Mouse (Mus musculus): ENCODE data around the gene 1190007I07Rik. TPM values are rescaled to one million over a fixed set of nuclear protein-coding genes. Genes with fewer than 3 reads are reported as not detected.

1190007I07Rik gene
- polyA plus RNA-seq (2015; fragmentation: Nextera tagmentation; extraction: Ambion mirVana), result 34.7 and 42.3 TPM in 2 replicates

DNA sequence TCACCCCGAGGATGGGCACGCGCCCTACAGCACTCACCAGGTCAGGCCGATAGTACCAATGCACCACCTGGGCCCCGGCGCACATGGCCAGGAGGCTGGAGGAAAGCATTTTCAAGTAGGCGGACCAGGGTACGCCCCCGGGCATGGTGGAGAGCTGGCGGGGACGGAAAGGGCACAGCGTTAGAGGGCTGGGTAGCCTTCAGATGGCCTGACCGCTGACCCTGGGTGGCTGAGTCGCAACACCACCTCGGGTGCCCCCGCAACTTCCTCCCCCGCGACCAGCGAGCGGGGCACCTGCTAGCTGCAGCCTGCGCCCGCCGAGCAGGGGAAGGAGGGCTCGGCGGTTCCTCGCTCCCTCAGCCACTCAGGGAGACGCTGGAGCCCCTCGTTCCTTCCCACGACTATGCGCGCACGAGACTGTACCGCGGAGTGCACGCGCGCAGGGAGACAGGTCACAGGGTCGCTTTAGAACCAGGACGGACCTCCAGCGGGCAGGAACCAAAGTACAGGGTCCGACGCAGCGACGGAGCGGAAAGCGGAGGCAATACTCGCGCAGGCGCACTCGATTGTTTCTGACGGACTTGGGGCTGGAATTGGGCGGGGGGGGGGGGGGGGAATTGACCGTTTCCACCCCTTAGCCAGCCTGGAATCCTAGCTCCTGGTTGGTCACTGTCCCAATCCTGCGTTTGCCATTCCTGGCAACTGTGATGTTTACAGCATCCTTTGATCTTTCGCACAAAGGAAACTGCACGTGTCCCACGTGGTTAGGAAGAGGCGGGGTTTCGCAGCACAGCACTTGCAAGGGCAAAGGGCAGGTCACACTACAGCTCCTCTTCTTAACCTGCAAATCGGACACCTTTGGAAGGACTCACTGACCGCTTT lies at the start of gene 1190007I07Rik:
Gene 1190007I07Rik (minus strand): TSS at position 558 of the 882 bp plus-strand sequence.
- Histone ChIP-seq H3K4me2 (peak within 1 kb of the TSS; percentile 72), H3K27me3 (no peaks in the 10 kb centered on the region), H3K36me3 (no peaks in the 10 kb centered on the region), H3K4me3 (peak within 1 kb of the TSS; percentile 90), H3K9ac (peak within 1 kb of the TSS; percentile 90), H3K4me1 (replicated peaks) (peaks cover 10% of the 10 kb centered on the region), H3K9me3 (replicated peaks) (no peaks in the 10 kb centered on the region), H3K27ac (peak within 1 kb of the TSS; percentile 94)
- ATAC-seq (replicated peaks; ENCODE audit: insufficient number of reproducible peaks, insufficient read depth, low FRiP score, low read depth), result peak; percentile 90
- WGBS, result under 1% methylated on average over 60 of the region's 61 CpGs

DNA sequence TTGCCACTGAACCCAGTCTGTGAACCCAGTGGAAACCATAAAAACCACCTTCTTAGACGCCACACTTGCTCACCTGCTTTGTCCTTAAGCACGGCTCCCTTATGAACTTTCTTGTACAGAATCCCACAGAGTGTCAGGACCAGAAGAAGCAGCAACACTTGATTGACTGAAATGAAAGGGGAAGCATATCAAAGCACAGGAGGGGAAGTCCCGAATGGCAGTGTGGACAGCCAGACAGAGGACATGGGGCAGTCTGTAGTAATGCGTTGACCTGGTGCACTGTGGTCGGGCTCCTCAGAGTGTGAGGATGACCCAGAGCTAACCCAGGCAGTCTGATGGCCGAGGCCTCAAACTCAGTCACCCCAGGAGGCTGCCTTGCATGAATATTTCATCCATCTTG lies 47.2 kb upstream of the 1190007I07Rik start:
- Histone ChIP-seq H3K27me3 (no peaks in the 10 kb centered on the region), H3K4me3 (no peak overlapping the region), H3K27ac (no peak overlapping the region), H3K36me3 (no peaks in the 10 kb centered on the region), H3K9ac (no peak overlapping the region), H3K4me2 (no peak overlapping the region), H3K4me1 (replicated peaks) (peaks cover 7% of the 10 kb centered on the region), H3K9me3 (replicated peaks) (no peaks in the 10 kb centered on the region)
- ATAC-seq (replicated peaks; ENCODE audit: insufficient number of reproducible peaks, insufficient read depth, low FRiP score, low read depth), result no peak
- WGBS, result 78% methylated on average over 6 of the region's 6 CpGs

DNA sequence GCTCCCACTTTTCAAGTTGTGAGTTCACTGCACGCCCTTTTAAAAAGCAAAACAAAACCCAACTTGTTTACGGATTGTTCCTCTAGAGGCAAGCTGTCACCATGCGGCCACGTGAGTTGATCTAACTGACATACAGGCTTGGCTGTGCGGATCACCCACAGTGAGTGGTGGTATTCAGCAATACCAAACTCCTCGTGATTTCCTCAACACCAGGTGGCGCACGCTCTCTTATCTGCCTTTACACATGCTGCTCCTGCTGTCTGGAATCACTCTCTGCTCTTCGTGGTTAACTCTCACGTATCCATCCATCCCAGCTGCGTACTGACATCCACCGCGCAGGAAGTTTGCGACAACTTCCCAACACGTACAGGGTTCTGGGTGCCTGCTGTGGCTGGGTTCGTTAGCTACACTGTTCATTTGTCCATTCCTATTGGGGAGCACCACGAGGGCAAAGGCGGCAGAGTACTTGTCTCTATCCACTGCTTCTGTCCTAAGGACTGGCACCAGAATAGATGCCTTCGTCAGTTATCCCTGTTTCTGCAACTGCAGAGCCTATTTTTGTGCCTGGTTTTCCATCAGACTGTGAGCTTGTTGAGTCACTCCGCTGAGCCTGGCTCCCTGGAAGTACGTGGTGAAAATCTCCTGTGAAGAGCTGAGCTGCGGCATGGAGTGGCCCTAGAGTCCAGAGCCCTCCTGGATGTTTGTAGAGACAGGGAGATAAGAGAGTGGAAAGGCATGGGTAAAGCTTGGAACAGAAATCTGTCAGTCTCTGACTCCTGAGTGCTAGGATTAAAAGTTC lies 43.6 kb upstream of the 1190007I07Rik start:
- no peaks in the 10 kb centered on the region for H3K36me3 ChIP-seq
- H3K4me3 ChIP-seq, result peak overlapping the region; percentile 36
- H3K27me3 ChIP-seq, result no peaks in the 10 kb centered on the region
- peak overlapping the region; percentile 68 for H3K4me2 ChIP-seq
- no peak overlapping the region; the same call in 1 of the 2 replicates for H3K9ac ChIP-seq
- WGBS, result 9% methylated on average over 22 of the region's 22 CpGs
- H3K27ac ChIP-seq, result no peak overlapping the region
- peak; percentile 76 for ATAC-seq (replicated peaks; ENCODE audit: insufficient number of reproducible peaks, insufficient read depth, low FRiP score, low read depth)
- no peaks in the 10 kb centered on the region for H3K9me3 ChIP-seq (replicated peaks)
- H3K4me1 ChIP-seq (replicated peaks), result peaks cover 7% of the 10 kb centered on the region

DNA sequence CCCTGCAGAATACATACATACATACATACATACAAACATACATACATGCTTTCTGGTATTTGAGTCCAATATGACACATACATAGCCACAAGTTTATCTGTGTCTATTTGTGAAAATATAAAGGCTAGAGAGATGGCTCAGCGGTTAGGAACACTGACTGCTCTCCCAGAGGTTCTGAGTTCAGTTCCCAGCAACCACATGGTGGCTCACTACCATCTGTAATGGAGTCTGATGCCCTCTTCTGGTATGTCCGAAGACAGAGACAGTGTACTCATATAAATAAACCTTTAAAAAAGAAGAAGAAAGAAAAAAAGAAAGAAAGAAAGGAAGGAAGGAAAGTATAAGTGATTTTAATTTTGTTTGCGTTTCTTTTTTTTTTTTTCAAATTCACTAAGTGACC lies 42.9 kb upstream of the 1190007I07Rik start:
- ATAC-seq (replicated peaks; ENCODE audit: insufficient number of reproducible peaks, insufficient read depth, low FRiP score, low read depth), result no peak
- Histone ChIP-seq H3K27me3 (no peaks in the 10 kb centered on the region), H3K9me3 (replicated peaks) (no peaks in the 10 kb centered on the region), H3K9ac (no peak overlapping the region), H3K36me3 (no peaks in the 10 kb centered on the region), H3K4me2 (no peak overlapping the region), H3K4me1 (replicated peaks) (peaks cover 7% of the 10 kb centered on the region), H3K4me3 (no peak overlapping the region), H3K27ac (no peak overlapping the region)
- WGBS, result 56% methylated on average over 3 of the region's 3 CpGs

DNA sequence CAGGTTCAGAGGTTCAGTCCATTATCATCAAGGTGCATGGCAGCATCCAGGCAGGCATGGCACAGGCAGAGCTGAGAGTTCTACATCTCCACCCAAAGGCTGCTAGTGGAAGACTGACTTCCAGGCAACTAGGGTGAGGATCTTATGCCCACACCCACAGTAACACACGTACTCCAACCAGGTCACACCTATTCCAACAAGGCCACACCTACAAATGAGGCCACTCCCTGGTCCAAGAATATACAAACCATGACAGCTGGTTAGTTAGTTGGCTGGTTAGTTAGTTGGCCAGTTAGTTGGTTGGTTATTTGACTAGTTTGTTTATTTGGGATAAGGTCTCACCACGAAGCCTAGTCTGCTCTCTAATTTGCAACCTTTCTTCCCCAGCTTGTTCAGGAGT lies 40.3 kb upstream of the 1190007I07Rik start:
- no peak for ATAC-seq (replicated peaks; ENCODE audit: insufficient number of reproducible peaks, insufficient read depth, low FRiP score, low read depth)
- no peak overlapping the region for H3K27ac ChIP-seq
- H3K4me3 ChIP-seq, result no peak overlapping the region
- 79% methylated on average over 2 of the region's 2 CpGs for WGBS
- H3K4me2 ChIP-seq, result no peak overlapping the region
- H3K36me3 ChIP-seq, result no peaks in the 10 kb centered on the region
- peaks cover 7% of the 10 kb centered on the region for H3K4me1 ChIP-seq (replicated peaks)
- no peak overlapping the region for H3K9ac ChIP-seq
- no peaks in the 10 kb centered on the region for H3K27me3 ChIP-seq
- no peaks in the 10 kb centered on the region for H3K9me3 ChIP-seq (replicated peaks)

DNA sequence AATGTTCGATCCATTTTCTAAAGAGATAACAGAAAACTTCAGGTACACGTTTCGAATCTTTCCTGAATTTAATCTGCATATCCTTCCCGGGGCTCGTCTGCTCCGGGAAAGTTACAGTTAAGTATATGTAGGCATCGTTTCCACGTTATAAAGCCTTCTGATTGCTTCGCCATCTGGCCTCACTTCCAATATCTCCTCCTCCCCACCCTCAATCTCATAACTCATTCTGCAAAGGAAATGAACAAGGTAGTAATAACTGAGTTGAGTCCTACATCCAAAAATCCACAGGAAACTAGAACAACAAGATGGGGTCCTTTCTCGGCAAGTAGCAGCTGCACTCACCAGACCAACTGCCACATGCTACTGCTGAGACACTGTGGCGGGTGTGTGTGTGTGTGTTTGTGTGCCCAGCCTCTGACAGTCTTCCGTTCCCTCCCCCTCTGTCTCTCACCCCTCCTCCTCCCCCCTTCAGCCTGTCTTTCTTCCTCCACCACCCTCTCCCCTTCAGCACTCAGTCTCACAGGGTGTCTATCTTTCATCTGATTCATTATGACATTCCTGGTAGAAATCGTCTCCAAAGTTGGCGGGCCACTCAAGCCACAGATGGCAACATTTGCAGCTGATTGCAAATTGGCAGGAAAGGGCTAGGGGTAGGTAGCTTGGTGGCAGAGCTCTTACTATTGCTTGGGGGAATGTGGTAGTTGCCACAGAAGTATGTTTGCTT lies 39.4 kb upstream of the 1190007I07Rik start:
- Histone ChIP-seq H3K9me3 (replicated peaks) (no peaks in the 10 kb centered on the region), H3K4me2 (no peak overlapping the region), H3K27ac (no peak overlapping the region), H3K36me3 (no peaks in the 10 kb centered on the region), H3K9ac (no peak overlapping the region), H3K4me3 (no peak overlapping the region), H3K27me3 (no peaks in the 10 kb centered on the region), H3K4me1 (replicated peaks) (peaks cover 7% of the 10 kb centered on the region)
- WGBS, result 70% methylated on average over 14 of the region's 14 CpGs
- ATAC-seq (replicated peaks; ENCODE audit: insufficient number of reproducible peaks, insufficient read depth, low FRiP score, low read depth), result no peak

DNA sequence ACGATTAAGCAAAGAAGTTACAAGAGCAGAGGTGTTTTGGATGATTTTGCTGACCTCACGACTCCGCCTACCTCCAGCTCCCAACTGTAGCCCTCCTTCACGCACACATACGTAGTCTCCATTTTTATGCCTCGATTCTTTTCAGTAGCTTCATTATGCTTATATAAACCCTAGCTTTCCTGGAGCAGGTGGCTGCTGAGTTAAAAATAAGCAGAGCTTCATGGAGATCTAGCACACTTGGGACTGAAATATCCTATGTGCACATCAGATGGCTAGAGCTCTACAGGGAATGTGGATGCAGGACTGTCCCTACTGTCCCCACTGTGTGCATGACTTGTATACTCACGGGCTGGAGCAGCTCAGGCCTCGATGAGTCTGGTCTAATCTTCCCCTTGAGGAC lies 38.8 kb upstream of the 1190007I07Rik start:
- Histone ChIP-seq H3K4me2 (no peak overlapping the region), H3K27me3 (no peaks in the 10 kb centered on the region), H3K4me1 (replicated peaks) (peaks cover 5% of the 10 kb centered on the region), H3K9me3 (replicated peaks) (no peaks in the 10 kb centered on the region), H3K9ac (no peak overlapping the region), H3K4me3 (no peak overlapping the region), H3K36me3 (no peaks in the 10 kb centered on the region), H3K27ac (no peak overlapping the region)
- no peak for ATAC-seq (replicated peaks; ENCODE audit: insufficient number of reproducible peaks, insufficient read depth, low FRiP score, low read depth)
- 83% methylated on average over 8 of the region's 8 CpGs for WGBS

DNA sequence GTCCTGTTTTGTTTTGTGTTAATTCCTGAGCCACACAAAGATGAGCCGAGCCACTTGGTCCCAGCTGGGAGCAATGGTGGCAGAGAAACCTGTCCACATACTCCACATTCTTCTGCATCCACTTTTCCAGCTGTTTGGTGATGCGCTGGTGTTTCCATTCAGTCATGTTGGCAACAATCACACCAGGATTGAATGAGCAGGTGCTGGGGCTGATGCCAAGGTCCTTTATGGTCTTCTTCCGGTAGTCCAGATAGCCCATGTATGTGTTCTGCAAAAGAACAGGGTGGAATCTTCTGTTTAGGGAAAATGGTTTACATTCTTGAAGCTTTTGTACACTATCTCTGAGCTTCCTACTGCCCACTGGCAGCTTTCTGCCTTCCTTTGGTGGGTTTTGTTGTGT lies 31.6 kb upstream of the 1190007I07Rik start:
- no peak for ATAC-seq (replicated peaks; ENCODE audit: insufficient number of reproducible peaks, insufficient read depth, low FRiP score, low read depth)
- Histone ChIP-seq H3K4me1 (replicated peaks) (no peaks in the 10 kb centered on the region), H3K27me3 (no peaks in the 10 kb centered on the region), H3K9me3 (replicated peaks) (no peaks in the 10 kb centered on the region), H3K27ac (no peak overlapping the region), H3K4me3 (no peak overlapping the region), H3K4me2 (no peak overlapping the region), H3K36me3 (peaks cover 17% of the 10 kb centered on the region), H3K9ac (no peak overlapping the region)
- 70% methylated on average over 3 of the region's 3 CpGs for WGBS

DNA sequence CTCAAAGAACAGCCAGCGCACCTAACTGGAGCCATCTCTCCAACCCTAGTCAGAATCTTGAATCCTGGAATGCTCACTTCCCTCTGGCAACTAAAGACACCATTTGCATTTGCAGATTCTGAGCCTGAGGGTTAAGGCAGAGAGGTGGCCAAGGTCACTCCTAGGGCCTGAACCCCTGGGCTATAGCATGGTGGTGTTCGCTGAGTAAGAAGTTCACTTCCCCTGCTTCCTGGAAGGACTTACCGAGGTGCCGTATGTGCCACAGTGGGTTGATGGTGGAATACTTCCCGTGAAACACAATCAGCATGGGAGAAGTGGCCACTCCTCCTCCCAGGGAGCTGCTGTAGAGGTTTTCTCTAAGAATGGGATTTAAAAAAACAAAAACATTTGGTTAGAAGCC lies 29.6 kb upstream of the 1190007I07Rik start:
- Histone ChIP-seq H3K4me3 (no peak overlapping the region), H3K27ac (no peak overlapping the region), H3K9ac (no peak overlapping the region), H3K36me3 (peaks cover 21% of the 10 kb centered on the region), H3K4me2 (no peak overlapping the region), H3K4me1 (replicated peaks) (no peaks in the 10 kb centered on the region), H3K9me3 (replicated peaks) (no peaks in the 10 kb centered on the region), H3K27me3 (no peaks in the 10 kb centered on the region)
- ATAC-seq (replicated peaks; ENCODE audit: insufficient number of reproducible peaks, insufficient read depth, low FRiP score, low read depth), result no peak
- 64% methylated on average over 5 of the region's 5 CpGs for WGBS

DNA sequence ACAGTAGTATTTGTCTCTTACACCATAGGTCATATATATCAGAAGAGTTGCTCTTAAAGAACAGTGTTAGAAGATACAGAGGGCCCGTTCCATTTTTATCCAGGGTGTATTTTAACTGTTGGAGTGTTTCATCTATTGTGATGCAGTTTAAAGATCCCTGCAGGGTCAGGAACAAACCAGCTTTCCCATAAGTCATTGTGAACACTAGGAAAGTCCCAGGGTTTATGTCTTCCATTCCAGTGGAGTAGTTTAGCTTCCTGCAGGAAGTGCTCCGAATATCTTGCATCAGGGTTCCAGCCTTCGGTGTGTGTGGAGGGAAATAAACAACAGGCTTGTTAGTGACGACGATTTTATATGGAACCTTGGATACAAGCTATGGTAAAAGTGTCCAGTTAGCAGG lies 28.2 kb upstream of the 1190007I07Rik start:
- WGBS, result 85% methylated on average over 5 of the region's 5 CpGs
- H3K4me1 ChIP-seq (replicated peaks), result no peaks in the 10 kb centered on the region
- H3K4me3 ChIP-seq, result no peak overlapping the region
- no peaks in the 10 kb centered on the region for H3K9me3 ChIP-seq (replicated peaks)
- H3K4me2 ChIP-seq, result no peak overlapping the region
- no peaks in the 10 kb centered on the region for H3K27me3 ChIP-seq
- H3K36me3 ChIP-seq, result peaks cover 33% of the 10 kb centered on the region
- no peak overlapping the region for H3K27ac ChIP-seq
- no peak overlapping the region for H3K9ac ChIP-seq
- ATAC-seq (replicated peaks; ENCODE audit: insufficient number of reproducible peaks, insufficient read depth, low FRiP score, low read depth), result no peak

DNA sequence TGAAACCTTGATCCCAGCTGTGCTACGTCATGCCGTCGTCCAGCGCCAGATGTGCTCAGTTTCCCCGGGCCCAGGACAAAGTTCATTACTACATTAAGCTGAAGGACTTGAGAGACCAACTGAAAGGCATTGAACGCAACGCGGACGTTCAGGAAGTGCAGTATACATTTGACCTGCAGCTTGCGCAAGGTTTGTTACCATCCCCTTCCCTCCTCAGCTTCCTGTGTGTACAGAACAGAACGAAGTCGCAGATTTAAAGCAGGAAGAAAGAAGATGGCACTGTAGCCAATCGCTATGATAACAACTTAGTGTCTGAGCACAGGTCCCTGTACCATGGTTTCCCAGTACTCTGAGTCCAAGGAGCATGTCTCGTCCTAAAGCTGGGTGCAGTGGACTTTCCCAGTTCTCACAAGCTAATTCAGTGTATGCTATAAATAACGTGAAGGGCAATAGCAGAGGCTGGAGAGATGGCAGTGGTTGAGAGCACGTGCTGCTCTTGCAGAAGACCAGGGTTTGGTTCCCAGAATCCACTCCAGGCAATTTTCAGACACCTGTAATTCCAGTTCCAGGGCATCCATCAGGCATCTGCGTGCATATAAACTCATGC lies 24.3 kb upstream of the 1190007I07Rik start:
- WGBS, result 82% methylated on average over 17 of the region's 17 CpGs
- no peak for ATAC-seq (replicated peaks; ENCODE audit: insufficient number of reproducible peaks, insufficient read depth, low FRiP score, low read depth)

More for the DNA sequence above, 24.3 kb upstream of the 1190007I07Rik start:
- Histone ChIP-seq H3K9me3 (replicated peaks) (no peaks in the 10 kb centered on the region), H3K4me3 (no peak overlapping the region), H3K27me3 (no peaks in the 10 kb centered on the region), H3K27ac (no peak overlapping the region), H3K36me3 (peaks cover 66% of the 10 kb centered on the region), H3K9ac (no peak overlapping the region), H3K4me2 (no peak overlapping the region), H3K4me1 (replicated peaks) (no peaks in the 10 kb centered on the region)
